Mouse (Mus musculus) brain, embryonic 18.5 days (tissue): ENCODE measurements around the gene Tenm2.
A peak's percentile ranks its signal among the peaks of the same experiment; 100 is the strongest.

ENCODE experiments used
- DNase-seq: peaks from one replicate; pipeline ENCODE4 v3.0.0-alpha.2; 2012; ENCODE audit warnings: low read depth, low spot score

Tenm2 gene

GRCm38 (mm10) chr11:36219586-36219985, 1016.2 kb downstream of the Tenm2 start:
- DNase-seq = no peak

GRCm38 (mm10) chr11:36214589-36214988, 1021.2 kb downstream of the Tenm2 start:
- DNase-seq = no peak

GRCm38 (mm10) chr11:36204381-36204780, 1031.4 kb downstream of the Tenm2 start:
- DNase-seq = no peak

GRCm38 (mm10) chr11:36203896-36204295, 1031.9 kb downstream of the Tenm2 start:
- DNase-seq = no peak

- DNase-seq = no peak
Measured at GRCm38 (mm10) chr11:36194348-36194747, 1041.4 kb downstream of the Tenm2 start.

- DNase-seq = no peak
Measured at GRCm38 (mm10) chr11:36176106-36176505, 1059.7 kb downstream of the Tenm2 start.

- no peak for DNase-seq
Measured at GRCm38 (mm10) chr11:36173076-36173690, 1062.6 kb downstream of the Tenm2 start.

GRCm38 (mm10) chr11:36172520-36172919, 1063.2 kb downstream of the Tenm2 start:
- DNase-seq = no peak

- DNase-seq = no peak
Measured at GRCm38 (mm10) chr11:36171991-36172390, 1063.8 kb downstream of the Tenm2 start.

- DNase-seq = no peak
Measured at GRCm38 (mm10) chr11:36171221-36171620, 1064.5 kb downstream of the Tenm2 start.

GRCm38 (mm10) chr11:36169738-36170137, 1066.0 kb downstream of the Tenm2 start:
- DNase-seq = no peak

- DNase-seq = peak; percentile 39
Measured at GRCm38 (mm10) chr11:36168921-36169537, 1066.7 kb downstream of the Tenm2 start.

GRCm38 (mm10) chr11:36167766-36168318, 1067.9 kb downstream of the Tenm2 start:
- DNase-seq = no peak

- DNase-seq = no peak
Measured at GRCm38 (mm10) chr11:36163580-36163979, 1072.2 kb downstream of the Tenm2 start.

GRCm38 (mm10) chr11:36161765-36162321, 1073.9 kb downstream of the Tenm2 start:
- no peak for DNase-seq

GRCm38 (mm10) chr11:36153450-36153849, 1082.3 kb downstream of the Tenm2 start:
- no peak for DNase-seq

- DNase-seq = no peak
Measured at GRCm38 (mm10) chr11:36153011-36153410, 1082.8 kb downstream of the Tenm2 start.

GRCm38 (mm10) chr11:36152226-36152625, 1083.5 kb downstream of the Tenm2 start:
- DNase-seq = no peak

- DNase-seq = no peak
Measured at GRCm38 (mm10) chr11:36149092-36149491, 1086.7 kb downstream of the Tenm2 start.

- DNase-seq = no peak
Measured at GRCm38 (mm10) chr11:36145057-36145456, 1090.7 kb downstream of the Tenm2 start.

GRCm38 (mm10) chr11:36140411-36140810, 1095.4 kb downstream of the Tenm2 start:
- DNase-seq = no peak

- no peak for DNase-seq
Measured at GRCm38 (mm10) chr11:36139521-36139920, 1096.2 kb downstream of the Tenm2 start.

- no peak for DNase-seq
Measured at GRCm38 (mm10) chr11:36137840-36138239, 1097.9 kb downstream of the Tenm2 start.
